Mouse (Mus musculus) liver, embryonic 15.5 days (tissue): ENCODE measurements around the gene Rnf208. TPM values are rescaled to one million over a fixed set of nuclear protein-coding genes. Genes with fewer than 3 reads are reported as not detected.

ENCODE experiments used
- ATAC-seq: fragments of 200-750 bp; cut with Nextera tagmentation; 2 replicates; pipeline ENCODE4 v1.8.0; 2017; ENCODE audit warnings: moderate number of reproducible peaks, mild to moderate bottlenecking, moderate library complexity; ENCODE audit not compliant: insufficient read depth
- H3K27ac ChIP-seq: fragments of 300-500 bp; sonication (generic); replicated peaks from 2 replicates; pipeline ENCODE4 v1.5.1; 2015; ENCODE audit warnings: mild to moderate bottlenecking, inconsistent platforms
- H3K27me3 ChIP-seq: fragments of 300-500 bp; sonication (generic); 2 replicates; pipeline ENCODE4 v1.6.1; 2015; ENCODE audit warnings: mild to moderate bottlenecking, inconsistent platforms
- H3K36me3 ChIP-seq: fragments of 300-500 bp; sonication (generic); replicated peaks from 2 replicates; pipeline ENCODE4 v1.6.1; 2015; ENCODE audit warnings: moderate library complexity, mild to moderate bottlenecking, inconsistent platforms
- H3K4me1 ChIP-seq: fragments of 300-500 bp; sonication (generic); replicated peaks from 2 replicates; pipeline ENCODE4 v1.6.1; 2015; ENCODE audit warnings: inconsistent platforms
- H3K4me2 ChIP-seq: fragments of 300-500 bp; sonication (generic); 2 replicates; pipeline ENCODE4 v1.6.1; 2015; ENCODE audit warnings: moderate library complexity, mild to moderate bottlenecking, inconsistent platforms
- H3K4me3 ChIP-seq: fragments of 300-500 bp; sonication (generic); replicated peaks from 2 replicates; pipeline ENCODE4 v1.5.1; 2015; ENCODE audit warnings: mild to moderate bottlenecking, inconsistent platforms
- H3K9ac ChIP-seq: fragments of 300-500 bp; sonication (generic); 2 replicates; pipeline ENCODE4 v1.6.1; 2015; ENCODE audit warnings: moderate library complexity, mild to moderate bottlenecking, inconsistent platforms
- H3K9me3 ChIP-seq: fragments of 300-500 bp; sonication (generic); replicated peaks from 2 replicates; pipeline ENCODE4 v1.6.1; 2016; ENCODE audit warnings: inconsistent platforms
- WGBS: fragments of 180-500 bp; shearing (Covaris S2); methylation state at CpG from one replicate; pipeline ENCODE4 v1.1.7; 2015; ENCODE audit warnings: mixed read lengths; ENCODE audit not compliant: insufficient replicate concordance; 5-methylcytosine and 5-hydroxymethylcytosine counted together
- polyA plus RNA-seq: library from polyadenylated mRNA; unstranded; fragments of >200 nt; fragmentation: Nextera tagmentation; extraction: Ambion mirVana; gene quantifications from 2 replicates; pipeline ENCODE4 v1.2.1, GENCODE M21; 2015

Gene Rnf208
- polyA plus RNA-seq, 1 experiment from 2014 or later = 0.31 TPM

GRCm38 (mm10) chr2:25207593-25207992, 34.5 kb upstream of the Rnf208 start:
- H3K4me3 ChIP-seq = no peak overlapping the region
- peaks cover 27% of the 10 kb centered on the region for H3K4me1 ChIP-seq
- peaks cover 71% of the 10 kb centered on the region for H3K36me3 ChIP-seq
- WGBS = 71% methylated on average over 1 of the region's 1 CpGs
- H3K9ac ChIP-seq = no peak overlapping the region
- no peak overlapping the region for H3K4me2 ChIP-seq
- no peaks in the 10 kb centered on the region for H3K27me3 ChIP-seq
- H3K27ac ChIP-seq = no peak overlapping the region
- no peaks in the 10 kb centered on the region for H3K9me3 ChIP-seq
- ATAC-seq = no peak

GRCm38 (mm10) chr2:25210686-25211085, 31.4 kb upstream of the Rnf208 start:
- WGBS = under 1% methylated on average over 24 of the region's 24 CpGs
- Histone ChIP-seq H3K4me1 (peaks cover 27% of the 10 kb centered on the region), H3K36me3 (peaks cover 40% of the 10 kb centered on the region), H3K9me3 (no peaks in the 10 kb centered on the region), H3K4me2 (peak overlapping the region; percentile 85), H3K4me3 (peak overlapping the region; percentile 95), H3K27me3 (peaks cover 4% of the 10 kb centered on the region; the same call in 1 of the 2 replicates), H3K9ac (peak overlapping the region; percentile 96), H3K27ac (peak overlapping the region; percentile 87)
- peak; percentile 19 for ATAC-seq

GRCm38 (mm10) chr2:25211121-25211670, 30.9 kb upstream of the Rnf208 start, which contains the start of gene Nelfb:
Gene Nelfb, minus strand, starts transcription at chr2:25211489.
- 0% methylated on average over 44 of the region's 44 CpGs for WGBS
- H3K9me3 ChIP-seq = no peaks in the 10 kb centered on the region
- H3K9ac ChIP-seq = peak within 1 kb of the TSS; percentile 96
- peak; percentile 91 for ATAC-seq
- H3K4me2 ChIP-seq = peak within 1 kb of the TSS; percentile 85
- peak within 1 kb of the TSS; percentile 87 for H3K27ac ChIP-seq
- H3K4me3 ChIP-seq = peak within 1 kb of the TSS; percentile 95
- H3K4me1 ChIP-seq = peaks cover 27% of the 10 kb centered on the region
- peaks cover 35% of the 10 kb centered on the region for H3K36me3 ChIP-seq
- peaks cover 4% of the 10 kb centered on the region; the same call in 1 of the 2 replicates for H3K27me3 ChIP-seq

GRCm38 (mm10) chr2:25213266-25213865, 28.7 kb upstream of the Rnf208 start:
- no peak overlapping the region for H3K27ac ChIP-seq
- no peak overlapping the region for H3K4me2 ChIP-seq
- H3K4me3 ChIP-seq = no peak overlapping the region
- peaks cover 14% of the 10 kb centered on the region for H3K36me3 ChIP-seq
- H3K4me1 ChIP-seq = peaks cover 24% of the 10 kb centered on the region
- H3K9ac ChIP-seq = no peak overlapping the region
- H3K9me3 ChIP-seq = no peaks in the 10 kb centered on the region
- 66% methylated on average over 23 of the region's 23 CpGs for WGBS
- no peak for ATAC-seq
- H3K27me3 ChIP-seq = peaks cover 4% of the 10 kb centered on the region; the same call in 1 of the 2 replicates

- WGBS = 64% methylated on average over 3 of the region's 3 CpGs
- Histone ChIP-seq H3K9ac (no peak within 1 kb of the TSS), H3K4me1 (peaks cover 20% of the 10 kb centered on the region), H3K36me3 (peaks cover 6% of the 10 kb centered on the region), H3K4me3 (no peak within 1 kb of the TSS), H3K27ac (no peak within 1 kb of the TSS), H3K27me3 (peaks cover 4% of the 10 kb centered on the region; the same call in 1 of the 2 replicates), H3K9me3 (no peaks in the 10 kb centered on the region), H3K4me2 (no peak within 1 kb of the TSS)
- ATAC-seq = no peak
Measured at GRCm38 (mm10) chr2:25214444-25214843, 27.6 kb upstream of the Rnf208 start, which contains the start of gene Stpg3. Gene Stpg3, minus strand, starts transcription at chr2:25214637.

- ATAC-seq = no peak
- H3K9me3 ChIP-seq = no peaks in the 10 kb centered on the region
- peaks cover 15% of the 10 kb centered on the region for H3K36me3 ChIP-seq
- no peak overlapping the region for H3K4me2 ChIP-seq
- peaks cover 4% of the 10 kb centered on the region; the same call in 1 of the 2 replicates for H3K27me3 ChIP-seq
- WGBS = 48% methylated on average over 2 of the region's 2 CpGs
- no peak overlapping the region for H3K27ac ChIP-seq
- no peak overlapping the region for H3K4me3 ChIP-seq
- peaks cover 8% of the 10 kb centered on the region for H3K4me1 ChIP-seq
- H3K9ac ChIP-seq = no peak overlapping the region
Measured at GRCm38 (mm10) chr2:25217666-25218065, 24.4 kb upstream of the Rnf208 start.

GRCm38 (mm10) chr2:25218445-25218844, 23.6 kb upstream of the Rnf208 start, which contains the start of gene Fam166a:
Gene Fam166a, plus strand, starts transcription at chr2:25218745.
- Histone ChIP-seq H3K4me2 (no peak within 1 kb of the TSS), H3K4me1 (peaks cover 16% of the 10 kb centered on the region), H3K4me3 (no peak within 1 kb of the TSS), H3K27me3 (peaks cover 4% of the 10 kb centered on the region; the same call in 1 of the 2 replicates), H3K9me3 (no peaks in the 10 kb centered on the region), H3K27ac (no peak within 1 kb of the TSS), H3K9ac (no peak within 1 kb of the TSS), H3K36me3 (peaks cover 22% of the 10 kb centered on the region)
- ATAC-seq = no peak

- no peak for ATAC-seq
- H3K27me3 ChIP-seq = no peaks in the 10 kb centered on the region
- H3K4me2 ChIP-seq = 0 out of 2 replicates have a peak overlapping the region, but pooled peaks have one; percentile 36
- H3K27ac ChIP-seq = no peak overlapping the region
- H3K4me3 ChIP-seq = peak overlapping the region; percentile 4; the same call in 1 of the 2 replicates
- 68% methylated on average over 5 of the region's 5 CpGs for WGBS
- peaks cover 28% of the 10 kb centered on the region for H3K4me1 ChIP-seq
- H3K9ac ChIP-seq = no peak overlapping the region
- no peaks in the 10 kb centered on the region for H3K9me3 ChIP-seq
- peaks cover 27% of the 10 kb centered on the region for H3K36me3 ChIP-seq
Measured at GRCm38 (mm10) chr2:25221331-25221772, 20.7 kb upstream of the Rnf208 start.

- Histone ChIP-seq H3K9ac (peak overlapping the region; percentile 95), H3K4me3 (peak overlapping the region; percentile 86), H3K36me3 (peaks cover 27% of the 10 kb centered on the region), H3K4me2 (peak overlapping the region; percentile 84), H3K27me3 (no peaks in the 10 kb centered on the region), H3K4me1 (peaks cover 46% of the 10 kb centered on the region), H3K27ac (peak overlapping the region; percentile 100), H3K9me3 (no peaks in the 10 kb centered on the region)
- ATAC-seq = peak; percentile 76
- under 1% methylated on average over 52 of the region's 53 CpGs for WGBS
Measured at GRCm38 (mm10) chr2:25223681-25224491, 18.2 kb upstream of the Rnf208 start.

DNA sequence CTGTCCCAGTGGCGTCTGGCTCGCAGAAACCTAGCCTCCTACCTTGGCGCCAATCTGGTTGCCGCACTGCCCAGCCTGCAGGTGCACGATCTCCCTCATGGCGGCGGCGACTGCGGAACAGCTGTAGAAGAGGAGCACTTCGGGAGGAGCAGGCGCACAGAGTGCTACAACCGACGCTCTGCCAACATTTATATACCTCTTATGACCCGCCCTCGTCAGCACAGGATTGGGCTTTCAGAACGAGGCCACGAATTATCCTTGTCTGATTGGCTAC, 17.6 kb upstream of the Rnf208 start, which contains the start of gene Tubb4b:
Gene Tubb4b (minus strand): TSS at position 211 of the 274 bp plus-strand sequence.
- H3K9ac ChIP-seq = peak within 1 kb of the TSS; percentile 95
- H3K9me3 ChIP-seq = no peaks in the 10 kb centered on the region
- peak within 1 kb of the TSS; percentile 86 for H3K4me3 ChIP-seq
- ATAC-seq = no peak
- peaks cover 49% of the 10 kb centered on the region for H3K4me1 ChIP-seq
- H3K4me2 ChIP-seq = peak within 1 kb of the TSS; percentile 84
- H3K36me3 ChIP-seq = peaks cover 27% of the 10 kb centered on the region
- H3K27me3 ChIP-seq = no peaks in the 10 kb centered on the region; the same call in 1 of the 2 replicates
- H3K27ac ChIP-seq = peak within 1 kb of the TSS; percentile 100
- under 1% methylated on average over 17 of the region's 17 CpGs for WGBS
